27 mouse cellular contexts compared by ENCODE assay signal in genomic region chr12:69517616-69518015, GRCm38 (mm10).
"Had no signal": no experiment of that assay in that cellular context is flagged by ENCODE, and none has a peak within 500 bp of the region (broad histone marks: within the 10 kb centered on the region; RNA-seq: fewer than 3 reads in every experiment).

No protein-coding gene starts in this region.

- H3K36me3 ChIP-seq: embryonic facial prominence, embryonic 10.5 days; embryonic facial prominence, embryonic 12.5 days; embryonic facial prominence, embryonic 13.5 days; embryonic facial prominence, embryonic 15.5 days; forebrain, embryonic 10.5 days; forebrain, embryonic 12.5 days; forebrain, embryonic 15.5 days had no signal

- H3K27me3 ChIP-seq: embryonic facial prominence, embryonic 12.5 days; embryonic facial prominence, embryonic 13.5 days; embryonic facial prominence, embryonic 15.5 days; forebrain, embryonic 12.5 days; forebrain, embryonic 13.5 days; forebrain, embryonic 15.5 days had no signal

- H3K27ac ChIP-seq: embryonic facial prominence, embryonic 10.5 days; embryonic facial prominence, embryonic 12.5 days; embryonic facial prominence, embryonic 13.5 days; embryonic facial prominence, embryonic 15.5 days; forebrain, embryonic 10.5 days; forebrain, embryonic 12.5 days; forebrain, embryonic 13.5 days; forebrain, embryonic 15.5 days; gastrocnemius, adult 2 months had no signal

- H3K4me3 ChIP-seq: embryonic facial prominence, embryonic 10.5 days; embryonic facial prominence, embryonic 12.5 days; embryonic facial prominence, embryonic 13.5 days; embryonic facial prominence, embryonic 15.5 days; erythroblast, embryonic 14.5 days; forebrain, embryonic 10.5 days; forebrain, embryonic 12.5 days; forebrain, embryonic 13.5 days; forebrain, embryonic 15.5 days; gastrocnemius, adult 2 months had no signal

- ATAC-seq: forebrain, embryonic 13.5 days; forebrain, embryonic 14.5 days; forebrain, embryonic 15.5 days; forebrain, embryonic 16.5 days; forebrain, postnatal 0 days had no signal

- DNase-seq: cerebellum, adult 18-20 months; cerebellum, adult 2 months; cerebellum, adult 8-10 months; cerebellum, adult 9-10 months; cerebellum, adult 9-11 months; cerebellum, postnatal 10 days; cerebellum, postnatal 14 days; cerebellum, postnatal 25 days; cerebellum, postnatal 36 days; embryo, embryonic 11 days; forebrain, postnatal 0 days; gastrocnemius, adult 2 months; gastrocnemius, postnatal 10 days; gastrocnemius, postnatal 14 days; gastrocnemius, postnatal 25 days; gastrocnemius, postnatal 36 days had no signal

- H3K4me1 ChIP-seq: embryonic facial prominence, embryonic 12.5 days; embryonic facial prominence, embryonic 15.5 days; forebrain, embryonic 10.5 days; forebrain, embryonic 12.5 days; forebrain, embryonic 13.5 days; forebrain, embryonic 15.5 days had no signal

- H3K9ac ChIP-seq: embryonic facial prominence, embryonic 12.5 days; embryonic facial prominence, embryonic 13.5 days; embryonic facial prominence, embryonic 15.5 days; forebrain, embryonic 12.5 days; forebrain, embryonic 13.5 days; forebrain, embryonic 15.5 days; forebrain, postnatal 0 days had no signal

- H3K9me3 ChIP-seq: embryonic facial prominence, embryonic 10.5 days; embryonic facial prominence, embryonic 12.5 days; embryonic facial prominence, embryonic 13.5 days; embryonic facial prominence, embryonic 15.5 days; forebrain, embryonic 10.5 days; forebrain, embryonic 12.5 days; forebrain, embryonic 13.5 days; forebrain, embryonic 15.5 days had no signal

- H3K4me2 ChIP-seq: embryonic facial prominence, embryonic 12.5 days; embryonic facial prominence, embryonic 13.5 days; embryonic facial prominence, embryonic 15.5 days; forebrain, embryonic 12.5 days; forebrain, embryonic 13.5 days; forebrain, embryonic 15.5 days had no signal
